Mouse (Mus musculus) megakaryocyte-erythroid progenitor cell, adult 5-6 weeks (primary cell): ENCODE data around the gene Gm37240. TPM values are rescaled to one million over a fixed set of nuclear protein-coding genes. Genes with fewer than 3 reads are reported as not detected.

ENCODE experiments used
- ATAC-seq: replicated peaks from 2 replicates; pipeline ENCODE4 v1.8.0; 2016; ENCODE audit warnings: mild to moderate bottlenecking, inconsistent platforms; ENCODE audit not compliant: severe bottlenecking, poor library complexity, low FRiP score, low TSS enrichment
- total RNA-seq, 2 experiments: library from RNA; stranded (forward) in 1 of 2; stranded (reverse) in 1 of 2; fragments of 200-1000, 215-1000 nt in 1 of 2; fragments of >200 nt in 1 of 2; fragmentation: Nextera tagmentation in 1 of 2; gene quantifications; 2 replicates each; pipeline ENCODE4 v1.2.3; 2014 to 2017

The Gm37240 gene
- total RNA-seq, 2 experiments from 2014 or later = not detected

- no peak for ATAC-seq
Observed at GRCm38 (mm10) chr3:84974193-84974592, 913.1 kb downstream of the Gm37240 start.

GRCm38 (mm10) chr3:84972881-84973280 lies 914.4 kb downstream of the Gm37240 start:
- ATAC-seq = no peak

- no peak for ATAC-seq
Observed at GRCm38 (mm10) chr3:84971561-84971960, 915.8 kb downstream of the Gm37240 start.

GRCm38 (mm10) chr3:84967364-84967763 lies 920.0 kb downstream of the Gm37240 start:
- no peak for ATAC-seq

- ATAC-seq = no peak
Observed at GRCm38 (mm10) chr3:84965156-84965555, 922.2 kb downstream of the Gm37240 start.

- no peak for ATAC-seq
Observed at GRCm38 (mm10) chr3:84955857-84956256, 931.5 kb downstream of the Gm37240 start.

GRCm38 (mm10) chr3:84955011-84955775 lies 932.1 kb downstream of the Gm37240 start:
- ATAC-seq = no peak

DNA sequence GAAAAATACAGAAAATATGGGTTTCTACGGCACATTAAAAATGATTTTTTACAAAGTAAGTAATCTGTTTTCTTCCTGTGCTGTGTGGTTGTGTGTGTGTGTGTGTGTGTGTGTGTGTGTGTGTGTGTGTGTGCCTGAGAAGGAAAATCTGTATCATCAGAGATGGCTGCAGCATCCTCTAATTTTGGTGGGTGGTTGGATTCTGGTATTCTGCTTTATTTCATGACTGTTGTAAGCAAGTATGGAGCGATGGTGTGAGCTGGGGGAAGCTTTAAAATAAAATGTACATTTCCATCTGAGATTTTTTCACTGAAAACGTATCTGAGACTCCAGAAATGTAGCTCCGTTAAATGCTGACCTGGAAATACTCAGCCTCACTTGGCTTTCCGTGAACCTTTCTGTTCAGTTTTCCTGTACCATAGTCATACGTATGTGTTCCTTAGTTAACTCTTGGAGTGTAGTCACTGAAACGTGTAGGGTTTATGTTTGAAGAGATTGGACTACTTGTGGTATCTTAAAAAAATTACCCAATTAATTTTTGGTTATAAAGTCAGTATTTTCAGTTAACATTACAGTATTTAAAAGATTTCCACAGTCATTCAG lies 934.6 kb downstream of the Gm37240 start:
- no peak for ATAC-seq

DNA sequence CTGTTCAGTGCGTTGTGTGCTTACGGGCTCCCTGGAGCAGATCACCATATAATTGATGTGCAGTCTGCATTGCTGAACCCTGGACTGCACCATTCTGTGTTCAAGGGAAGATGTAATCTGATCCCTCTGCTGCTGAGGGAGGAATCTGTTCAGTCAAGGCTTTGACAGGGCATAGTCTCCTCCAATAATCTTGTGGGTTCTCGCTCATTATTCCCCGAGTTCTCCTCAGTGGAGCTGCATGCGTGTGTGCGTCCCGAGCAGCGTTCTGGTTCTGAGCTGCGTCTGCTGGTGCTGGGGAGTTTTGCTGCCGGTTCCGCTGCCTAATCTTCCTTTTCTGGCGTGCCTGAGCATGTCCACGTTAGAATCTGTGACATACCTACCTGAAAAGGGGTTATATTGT lies 935.2 kb downstream of the Gm37240 start:
- no peak for ATAC-seq

GRCm38 (mm10) chr3:84951698-84952097 lies 935.6 kb downstream of the Gm37240 start:
- ATAC-seq = no peak

GRCm38 (mm10) chr3:84949387-84949786 lies 937.9 kb downstream of the Gm37240 start:
- ATAC-seq = no peak

GRCm38 (mm10) chr3:84946381-84946780 lies 940.9 kb downstream of the Gm37240 start:
- ATAC-seq = no peak

DNA sequence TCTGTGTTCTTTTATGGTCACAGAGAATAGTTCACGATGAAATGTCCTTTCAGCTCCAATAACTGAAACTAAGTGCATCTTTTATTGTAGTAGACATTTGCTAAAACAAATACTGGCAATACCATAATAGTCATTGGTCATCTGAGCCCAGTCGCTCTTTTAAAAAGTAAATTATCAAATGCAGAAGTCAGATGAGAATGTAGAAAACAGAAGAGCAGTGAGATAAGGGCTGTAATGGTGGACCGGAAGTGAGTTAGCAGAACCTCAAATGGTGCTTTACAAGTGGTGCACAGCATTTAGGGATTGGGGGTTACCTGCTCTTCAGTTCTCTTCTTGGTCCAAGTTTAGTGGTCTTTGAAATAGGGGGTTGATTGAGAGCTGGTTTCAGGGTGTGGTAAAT lies 942.4 kb downstream of the Gm37240 start:
- ATAC-seq = peak; percentile 44; the same call in 1 of the 2 replicates

- peak; percentile 84 for ATAC-seq
Observed at GRCm38 (mm10) chr3:84937360-84938355, 949.7 kb downstream of the Gm37240 start.

DNA sequence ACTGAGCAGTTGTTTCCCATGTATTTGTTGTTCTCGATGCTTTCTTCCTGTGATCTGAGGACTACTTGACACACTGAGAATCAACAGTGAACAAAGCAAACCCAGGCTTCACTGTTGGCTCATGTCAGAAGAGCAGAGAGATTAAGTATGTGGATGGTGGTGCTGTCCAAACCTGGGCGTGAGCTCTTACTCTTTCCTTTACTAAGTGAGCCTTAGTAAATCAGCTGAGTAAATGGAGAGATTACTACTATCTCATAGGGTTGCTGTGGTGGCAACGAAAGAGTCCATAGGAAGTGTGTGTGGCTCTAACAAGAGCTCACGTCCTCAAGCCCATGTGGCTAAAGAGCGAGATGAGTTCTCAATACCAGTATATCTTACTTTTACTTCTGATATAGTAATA lies 950.4 kb downstream of the Gm37240 start:
- ATAC-seq = peak; percentile 42; the same call in 1 of the 2 replicates

GRCm38 (mm10) chr3:84936252-84936651 lies 951.1 kb downstream of the Gm37240 start:
- no peak for ATAC-seq

- ATAC-seq = no peak
Observed at GRCm38 (mm10) chr3:84935729-84936128, 951.6 kb downstream of the Gm37240 start.

DNA sequence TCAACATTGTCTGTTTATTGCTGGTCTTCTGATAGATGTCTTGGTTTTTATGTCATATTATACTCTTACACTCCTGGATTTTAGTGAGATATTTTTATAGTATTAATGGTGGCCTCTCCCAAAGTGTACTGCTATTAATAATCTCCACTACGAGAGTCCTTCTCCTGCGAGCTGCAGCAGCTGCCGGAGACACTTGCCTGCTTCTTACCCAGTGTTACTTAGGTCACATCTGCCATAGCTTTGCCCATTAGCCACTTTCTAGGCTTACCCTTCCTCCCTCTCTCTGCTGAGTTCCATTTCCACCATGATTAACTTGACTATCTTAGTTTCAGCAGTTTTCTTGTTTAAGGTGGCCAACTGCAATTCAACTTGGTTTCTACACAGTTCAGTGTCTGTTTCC lies 956.6 kb downstream of the Gm37240 start:
- ATAC-seq = no peak

GRCm38 (mm10) chr3:84929171-84929570 lies 958.1 kb downstream of the Gm37240 start:
- ATAC-seq = no peak

DNA sequence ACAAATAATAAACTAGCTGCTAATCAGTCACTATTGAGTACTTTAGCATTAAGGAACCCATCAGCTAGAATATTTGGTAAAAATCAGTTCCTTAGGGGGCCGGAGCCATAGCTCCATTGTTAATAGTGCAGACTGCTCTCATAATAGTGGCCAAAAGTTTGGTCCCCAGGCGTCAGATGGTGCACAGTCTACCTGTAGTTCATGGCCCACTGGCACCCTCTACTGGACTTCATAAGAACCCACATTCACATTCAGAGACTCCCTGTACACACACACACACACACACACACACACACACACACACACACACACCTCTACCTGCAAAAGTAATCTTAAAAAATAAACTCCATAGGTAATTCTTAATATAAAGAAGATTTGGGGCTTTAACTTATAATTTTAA lies 959.4 kb downstream of the Gm37240 start:
- ATAC-seq = no peak
